Mouse (Mus musculus): ENCODE measurements around the gene Il27ra.

GRCm38 (mm10) chr8:84042948-84043342 is 556 bp upstream of the Il27ra start:
- TF ChIP-seq USF1 (IDR thresholded peaks at IDR 0.05; ENCODE audit: low read depth): no peak
- no peak for TF ChIP-seq CTCF (IDR thresholded peaks at IDR 0.05; ENCODE audit: control insufficient read depth, insufficient read depth, insufficient read length)
- TF ChIP-seq MAX (IDR thresholded peaks at IDR 0.05): no peak
- no peak for TF ChIP-seq MYOD1 (IDR thresholded peaks at IDR 0.05; ENCODE audit: control insufficient read depth, insufficient read length, low read depth)

All from C2C12 (cell line).